Mouse (Mus musculus) midbrain, embryonic 12.5 days (tissue): Measurements from ENCODE around the gene Prss48. TPM values are rescaled to one million over a fixed set of nuclear protein-coding genes. Genes with fewer than 3 reads are reported as not detected.

Source experiments
- ATAC-seq: fragments of 200-750 bp; cut with Nextera tagmentation; 2 replicates; pipeline ENCODE4 v1.8.0; 2017; ENCODE audit warnings: low read depth, moderate TSS enrichment, moderate library complexity; ENCODE audit not compliant: low FRiP score
- H3K27ac ChIP-seq: fragments of 300-500 bp; sonication (generic); replicated peaks from 2 replicates; pipeline ENCODE4 v1.5.1; 2016; ENCODE audit warnings: mild to moderate bottlenecking
- H3K27me3 ChIP-seq: fragments of 300-500 bp; sonication (generic); 2 replicates; pipeline ENCODE4 v1.6.1; 2016; ENCODE audit warnings: mild to moderate bottlenecking
- H3K36me3 ChIP-seq: fragments of 300-500 bp; sonication (generic); 2 replicates; pipeline ENCODE4 v1.6.1; 2016
- H3K4me1 ChIP-seq: fragments of 300-500 bp; sonication (generic); 2 replicates; pipeline ENCODE4 v1.6.1; 2016
- H3K4me2 ChIP-seq: fragments of 300-500 bp; sonication (generic); replicated peaks from 2 replicates; pipeline ENCODE4 v1.6.1; 2016; ENCODE audit warnings: mild to moderate bottlenecking, moderate library complexity
- H3K4me3 ChIP-seq: fragments of 300-500 bp; sonication (generic); 2 replicates; pipeline ENCODE4 v1.5.1; 2016; ENCODE audit warnings: mild to moderate bottlenecking
- H3K9ac ChIP-seq: fragments of 300-500 bp; sonication (generic); replicated peaks from 2 replicates; pipeline ENCODE4 v1.6.1; 2016; ENCODE audit warnings: mild to moderate bottlenecking, moderate library complexity
- H3K9me3 ChIP-seq: fragments of 300-500 bp; sonication (generic); 2 replicates; pipeline ENCODE4 v1.6.1; 2016; ENCODE audit warnings: mild to moderate bottlenecking
- WGBS: fragments of 180-500 bp; shearing (Covaris S2); methylation state at CpG from one replicate; pipeline ENCODE4 v1.1.7; 2016; 5-methylcytosine and 5-hydroxymethylcytosine counted together
- polyA plus RNA-seq: library from polyadenylated mRNA; unstranded; fragments of >200 nt; fragmentation: Nextera tagmentation; extraction: Ambion mirVana; gene quantifications from 2 replicates; pipeline ENCODE4 v1.2.1, GENCODE M21; 2016

Gene Prss48
- polyA plus RNA-seq, 1 experiment from 2014 or later = not detected

- Histone ChIP-seq H3K4me1 (no peaks in the 10 kb centered on the region), H3K36me3 (no peaks in the 10 kb centered on the region), H3K27ac (no peak overlapping the region), H3K9ac (no peak overlapping the region), H3K9me3 (0 out of 2 replicates have a peak, but pooled peaks cover 3% of the 10 kb centered on the region), H3K4me2 (no peak overlapping the region), H3K27me3 (no peaks in the 10 kb centered on the region), H3K4me3 (no peak overlapping the region)
- ATAC-seq = no peak
- 93% methylated on average over 12 of the region's 12 CpGs for WGBS
Observed at GRCm38 (mm10) chr3:86024065-86024795, 21.9 kb upstream of the Prss48 start.

GRCm38 (mm10) chr3:86021651-86022050 is 19.4 kb upstream of the Prss48 start:
- no peaks in the 10 kb centered on the region for H3K4me1 ChIP-seq
- no peak overlapping the region for H3K4me2 ChIP-seq
- 0 out of 2 replicates have a peak, but pooled peaks cover 3% of the 10 kb centered on the region for H3K9me3 ChIP-seq
- H3K27me3 ChIP-seq = no peaks in the 10 kb centered on the region
- no peaks in the 10 kb centered on the region for H3K36me3 ChIP-seq
- H3K4me3 ChIP-seq = no peak overlapping the region
- no peak overlapping the region for H3K9ac ChIP-seq
- no peak for ATAC-seq
- no peak overlapping the region for H3K27ac ChIP-seq
- 86% methylated on average over 4 of the region's 4 CpGs for WGBS

DNA sequence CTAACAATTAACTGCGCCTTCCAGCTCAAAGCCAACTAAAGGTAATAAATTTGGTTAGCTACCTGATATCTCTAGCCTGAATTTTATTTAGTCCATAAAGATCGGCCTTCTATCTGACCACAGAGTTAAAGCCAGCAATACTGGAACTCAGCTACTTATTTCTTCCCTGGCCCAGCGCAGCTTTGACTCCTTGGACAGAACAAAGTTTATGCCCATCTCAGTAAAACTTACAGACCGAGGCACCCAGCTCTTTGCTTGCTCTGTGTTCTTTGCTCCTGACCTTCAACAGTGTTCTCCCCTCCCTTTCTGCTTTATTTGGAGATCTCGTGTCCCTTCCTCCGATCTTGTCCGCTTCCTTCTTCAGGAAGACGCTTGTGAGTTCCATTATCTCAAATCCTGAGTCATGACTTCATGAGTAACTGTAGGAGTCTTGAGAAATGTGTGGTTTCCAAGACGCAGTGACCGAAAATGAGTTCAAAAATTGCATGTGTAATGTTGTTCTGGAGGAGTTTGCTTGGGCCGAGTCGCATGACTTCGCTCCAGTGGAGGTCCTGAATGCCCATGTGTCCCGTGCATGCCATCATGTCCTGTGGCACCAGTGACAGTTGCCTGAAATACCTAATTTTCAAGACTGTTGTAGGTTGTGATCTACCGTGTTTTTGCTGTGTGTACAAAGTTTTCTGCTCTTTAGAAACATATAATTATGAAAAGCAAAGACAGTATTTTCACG is 18.8 kb upstream of the Prss48 start:
- Histone ChIP-seq H3K4me2 (no peak overlapping the region), H3K27me3 (no peaks in the 10 kb centered on the region), H3K27ac (no peak overlapping the region), H3K4me1 (no peaks in the 10 kb centered on the region), H3K9me3 (0 out of 2 replicates have a peak, but pooled peaks cover 3% of the 10 kb centered on the region), H3K36me3 (no peaks in the 10 kb centered on the region), H3K9ac (no peak overlapping the region), H3K4me3 (no peak overlapping the region)
- no peak for ATAC-seq
- 92% methylated on average over 16 of the region's 16 CpGs for WGBS

- H3K27me3 ChIP-seq = no peaks in the 10 kb centered on the region
- no peaks in the 10 kb centered on the region for H3K36me3 ChIP-seq
- H3K9me3 ChIP-seq = no peaks in the 10 kb centered on the region
- WGBS = 88% methylated on average over 8 of the region's 8 CpGs
- H3K4me3 ChIP-seq = no peak overlapping the region
- H3K4me1 ChIP-seq = no peaks in the 10 kb centered on the region
- ATAC-seq = no peak
- H3K4me2 ChIP-seq = no peak overlapping the region
- no peak overlapping the region for H3K9ac ChIP-seq
- H3K27ac ChIP-seq = no peak overlapping the region
Observed at GRCm38 (mm10) chr3:86017484-86017883, 15.2 kb upstream of the Prss48 start.

GRCm38 (mm10) chr3:86016965-86017364 is 14.7 kb upstream of the Prss48 start:
- ATAC-seq = no peak
- no peaks in the 10 kb centered on the region for H3K4me1 ChIP-seq
- no peak overlapping the region for H3K4me3 ChIP-seq
- WGBS = 100% methylated on average over 1 of the region's 1 CpGs
- no peak overlapping the region for H3K4me2 ChIP-seq
- no peaks in the 10 kb centered on the region for H3K9me3 ChIP-seq
- no peaks in the 10 kb centered on the region for H3K36me3 ChIP-seq
- no peaks in the 10 kb centered on the region for H3K27me3 ChIP-seq
- H3K27ac ChIP-seq = no peak overlapping the region
- no peak overlapping the region for H3K9ac ChIP-seq

DNA sequence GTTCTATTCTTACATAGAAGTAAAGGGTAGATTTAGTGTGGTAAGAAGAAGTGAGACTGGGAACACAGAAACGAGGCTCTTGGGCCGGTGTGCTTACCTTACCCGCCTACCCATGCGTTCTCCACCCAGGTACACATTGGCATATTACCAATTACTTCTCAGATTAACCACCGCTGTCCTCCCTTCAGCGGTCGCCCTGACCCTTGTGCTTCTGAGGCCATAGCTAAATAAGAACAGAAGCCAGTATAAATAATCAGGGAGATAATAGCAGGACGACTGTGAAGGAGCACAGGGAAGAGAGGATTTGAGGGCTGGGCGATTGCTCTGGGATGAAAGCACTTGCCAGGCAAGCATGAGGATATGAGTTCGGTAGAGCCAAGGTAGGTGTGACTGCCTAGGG is 11.5 kb upstream of the Prss48 start:
- H3K27ac ChIP-seq = no peak overlapping the region
- no peak for ATAC-seq
- no peaks in the 10 kb centered on the region for H3K27me3 ChIP-seq
- 85% methylated on average over 10 of the region's 10 CpGs for WGBS
- no peak overlapping the region for H3K4me2 ChIP-seq
- H3K9me3 ChIP-seq = no peaks in the 10 kb centered on the region
- H3K9ac ChIP-seq = no peak overlapping the region
- H3K36me3 ChIP-seq = no peaks in the 10 kb centered on the region
- H3K4me3 ChIP-seq = no peak overlapping the region
- H3K4me1 ChIP-seq = no peaks in the 10 kb centered on the region

DNA sequence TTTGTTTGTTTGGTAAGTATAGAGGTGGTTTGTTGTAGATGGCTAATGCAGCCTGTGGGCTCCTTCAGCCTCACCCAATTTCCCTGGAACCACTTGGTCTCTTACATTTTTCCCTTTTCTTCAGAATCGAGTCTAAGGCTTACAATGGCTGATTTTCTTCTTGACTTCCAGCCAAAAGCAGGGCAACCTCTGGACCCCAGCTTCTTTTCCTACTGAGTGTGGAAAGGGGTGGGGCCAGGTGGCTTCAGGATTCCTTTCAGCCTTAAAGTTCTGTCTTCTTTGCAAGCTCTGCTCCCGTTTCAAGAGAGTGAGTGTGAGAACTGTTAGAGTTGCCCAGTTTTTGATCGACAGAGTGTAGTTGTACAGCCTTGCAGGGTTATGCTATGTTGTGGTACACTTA is 9.5 kb upstream of the Prss48 start:
- Histone ChIP-seq H3K9me3 (no peaks in the 10 kb centered on the region), H3K4me1 (no peaks in the 10 kb centered on the region), H3K4me2 (no peak overlapping the region), H3K9ac (no peak overlapping the region), H3K27me3 (no peaks in the 10 kb centered on the region), H3K36me3 (no peaks in the 10 kb centered on the region), H3K27ac (no peak overlapping the region), H3K4me3 (no peak overlapping the region)
- 64% methylated on average over 3 of the region's 3 CpGs for WGBS
- ATAC-seq = no peak

DNA sequence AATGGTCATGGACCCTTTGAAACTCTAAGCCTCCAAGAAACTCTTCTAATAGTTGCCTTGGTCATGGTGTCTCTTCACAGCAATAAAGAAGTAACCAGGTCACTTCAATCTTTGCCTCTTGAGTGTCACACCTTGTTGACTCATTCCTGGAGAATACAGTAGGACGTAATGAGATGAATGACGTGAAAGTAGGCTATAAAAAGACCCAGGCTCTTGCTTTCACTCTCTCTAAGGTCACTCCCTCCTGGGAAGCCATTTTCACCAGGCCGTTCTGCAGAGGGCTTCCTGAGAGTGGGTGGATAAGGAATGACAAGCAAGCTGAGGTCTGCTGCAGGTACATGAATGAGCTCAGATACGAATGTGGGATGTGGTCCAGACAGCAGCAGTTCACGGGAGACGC is 9.1 kb upstream of the Prss48 start:
- no peak for ATAC-seq
- Histone ChIP-seq H3K27ac (no peak overlapping the region), H3K4me1 (no peaks in the 10 kb centered on the region), H3K9me3 (no peaks in the 10 kb centered on the region), H3K27me3 (no peaks in the 10 kb centered on the region), H3K9ac (no peak overlapping the region), H3K4me2 (no peak overlapping the region), H3K36me3 (no peaks in the 10 kb centered on the region), H3K4me3 (no peak overlapping the region)
- WGBS = 96% methylated on average over 6 of the region's 6 CpGs

GRCm38 (mm10) chr3:86010618-86011017 is 8.3 kb upstream of the Prss48 start:
- no peaks in the 10 kb centered on the region for H3K36me3 ChIP-seq
- H3K4me1 ChIP-seq = no peaks in the 10 kb centered on the region
- no peak overlapping the region for H3K4me3 ChIP-seq
- no peak overlapping the region for H3K4me2 ChIP-seq
- no peaks in the 10 kb centered on the region for H3K9me3 ChIP-seq
- no peak for ATAC-seq
- H3K27me3 ChIP-seq = no peaks in the 10 kb centered on the region
- 72% methylated on average over 3 of the region's 3 CpGs for WGBS
- no peak overlapping the region for H3K9ac ChIP-seq
- H3K27ac ChIP-seq = no peak overlapping the region

DNA sequence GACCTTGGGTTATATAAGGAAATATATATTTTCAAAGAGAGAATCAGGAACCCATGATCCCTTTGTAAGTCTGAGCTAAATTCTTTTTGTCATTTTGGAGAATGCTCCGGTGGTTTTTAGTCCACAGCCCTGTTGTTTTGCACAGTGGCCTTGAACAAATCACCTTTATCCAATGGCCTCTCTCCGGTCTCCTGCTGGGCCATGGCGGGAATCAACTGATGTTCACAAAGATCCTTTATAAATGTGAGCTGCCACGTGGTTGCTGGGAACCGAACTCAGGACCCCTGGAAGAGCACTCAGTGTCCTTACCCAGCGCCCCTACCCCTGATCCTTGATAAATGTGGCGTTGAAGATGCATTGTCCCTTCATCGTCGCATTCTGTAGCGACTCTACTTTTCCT is 2.5 kb upstream of the Prss48 start:
- Histone ChIP-seq H3K27ac (no peak overlapping the region), H3K9ac (no peak overlapping the region), H3K4me3 (no peak overlapping the region), H3K4me2 (no peak overlapping the region), H3K4me1 (no peaks in the 10 kb centered on the region), H3K9me3 (no peaks in the 10 kb centered on the region), H3K27me3 (no peaks in the 10 kb centered on the region), H3K36me3 (no peaks in the 10 kb centered on the region)
- no peak for ATAC-seq
- 90% methylated on average over 10 of the region's 10 CpGs for WGBS

DNA sequence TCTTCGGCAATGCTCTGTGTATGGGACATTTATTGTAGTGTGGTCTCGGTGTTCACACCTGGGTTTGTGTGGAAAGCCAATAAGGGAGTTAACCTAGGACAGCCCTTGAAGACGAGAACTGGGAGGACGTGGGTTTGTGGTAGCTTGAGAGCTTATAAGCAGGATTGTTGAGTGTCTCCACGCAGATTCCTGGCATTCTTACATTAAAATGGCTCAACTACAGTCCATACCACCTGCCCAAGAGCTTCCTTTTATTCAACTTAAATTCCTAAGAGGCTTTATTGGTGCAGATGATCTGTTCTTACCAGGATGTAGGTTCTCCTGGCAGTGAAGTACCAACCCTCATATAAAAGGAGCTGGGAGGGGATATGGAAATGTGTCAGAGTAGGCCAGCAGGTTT is 649 bp upstream of the Prss48 start:
- Histone ChIP-seq H3K27ac (no peak overlapping the region), H3K27me3 (no peaks in the 10 kb centered on the region), H3K4me3 (no peak overlapping the region), H3K4me1 (no peaks in the 10 kb centered on the region), H3K9me3 (no peaks in the 10 kb centered on the region), H3K4me2 (no peak overlapping the region), H3K9ac (no peak overlapping the region), H3K36me3 (no peaks in the 10 kb centered on the region)
- ATAC-seq = no peak
- WGBS = 83% methylated on average over 5 of the region's 5 CpGs

DNA sequence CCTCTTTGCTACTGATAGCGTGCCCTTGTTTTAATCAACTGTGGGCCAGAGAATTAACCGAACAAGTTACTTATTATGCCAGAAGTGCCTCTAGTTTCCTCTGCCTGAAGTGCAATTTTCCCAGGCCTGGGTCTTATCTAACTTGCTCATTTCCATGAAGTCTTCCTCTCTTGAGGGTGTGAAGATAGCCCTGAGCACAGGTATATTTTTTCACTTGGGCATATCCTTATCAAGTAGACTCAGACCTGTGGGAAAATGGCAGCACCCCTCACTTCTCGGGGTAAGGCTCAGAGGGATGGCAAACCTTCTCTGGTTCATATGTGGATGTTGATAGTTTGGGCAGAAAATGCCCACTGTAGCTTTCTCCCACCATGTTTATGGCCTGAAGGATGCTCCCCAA is 1.0 kb downstream of the Prss48 start:
- Histone ChIP-seq H3K9ac (no peak overlapping the region), H3K27me3 (no peaks in the 10 kb centered on the region), H3K4me2 (no peak overlapping the region), H3K9me3 (no peaks in the 10 kb centered on the region), H3K4me1 (no peaks in the 10 kb centered on the region), H3K36me3 (no peaks in the 10 kb centered on the region), H3K27ac (no peak overlapping the region), H3K4me3 (no peak overlapping the region)
- WGBS = 90% methylated on average over 3 of the region's 3 CpGs
- no peak for ATAC-seq
